Mouse (Mus musculus) neural tube, embryonic 15.5 days (tissue): ENCODE results near the gene Cep170b. TPM values are rescaled to one million over a fixed set of nuclear protein-coding genes. Genes with fewer than 3 reads are reported as not detected.

Source experiments
- ATAC-seq: fragments of 200-750 bp; cut with Nextera tagmentation; 2 replicates; pipeline ENCODE4 v1.8.0; 2017; ENCODE audit warnings: mild to moderate bottlenecking, moderate TSS enrichment, moderate library complexity; ENCODE audit not compliant: low FRiP score
- H3K27ac ChIP-seq: fragments of 300-500 bp; sonication (generic); replicated peaks from 2 replicates; pipeline ENCODE4 v1.5.1; 2015; ENCODE audit warnings: mild to moderate bottlenecking, inconsistent platforms
- H3K27me3 ChIP-seq: fragments of 300-500 bp; sonication (generic); replicated peaks from 2 replicates; pipeline ENCODE4 v1.6.1; 2015; ENCODE audit warnings: inconsistent platforms
- H3K36me3 ChIP-seq: fragments of 300-500 bp; sonication (generic); 2 replicates; pipeline ENCODE4 v1.6.1; 2015; ENCODE audit warnings: inconsistent platforms
- H3K4me1 ChIP-seq: fragments of 300-500 bp; sonication (generic); 2 replicates; pipeline ENCODE4 v1.6.1; 2015; ENCODE audit warnings: inconsistent platforms
- H3K4me2 ChIP-seq: fragments of 300-500 bp; sonication (generic); 2 replicates; pipeline ENCODE4 v1.6.1; 2015; ENCODE audit warnings: inconsistent platforms, mild to moderate bottlenecking, moderate library complexity
- H3K4me3 ChIP-seq: fragments of 300-500 bp; sonication (generic); replicated peaks from 2 replicates; pipeline ENCODE4 v1.5.1; 2015; ENCODE audit warnings: mild to moderate bottlenecking, inconsistent platforms
- H3K9ac ChIP-seq: fragments of 300-500 bp; sonication (generic); replicated peaks from 2 replicates; pipeline ENCODE4 v1.6.1; 2015; ENCODE audit warnings: mild to moderate bottlenecking, inconsistent platforms
- H3K9me3 ChIP-seq: fragments of 300-500 bp; sonication (generic); replicated peaks from 2 replicates; pipeline ENCODE4 v1.6.1; 2016; ENCODE audit warnings: inconsistent platforms
- WGBS: fragments of 180-500 bp; shearing (Covaris S2); methylation state at CpG from one replicate; pipeline ENCODE4 v1.1.7; 2015; ENCODE audit warnings: mixed read lengths; 5-methylcytosine and 5-hydroxymethylcytosine counted together
- polyA plus RNA-seq: library from polyadenylated mRNA; unstranded; fragments of >200 nt; fragmentation: Nextera tagmentation; extraction: Ambion mirVana; gene quantifications from 2 replicates; pipeline ENCODE4 v1.2.1, GENCODE M21; 2015

Gene Cep170b
- polyA plus RNA-seq, 1 experiment from 2014 or later = 43.3 TPM

- H3K9ac ChIP-seq = no peak overlapping the region
- H3K9me3 ChIP-seq = no peaks in the 10 kb centered on the region
- H3K4me1 ChIP-seq = peaks cover 11% of the 10 kb centered on the region
- H3K36me3 ChIP-seq = peaks cover 53% of the 10 kb centered on the region
- H3K4me2 ChIP-seq = no peak overlapping the region
- no peaks in the 10 kb centered on the region for H3K27me3 ChIP-seq
- no peak overlapping the region for H3K4me3 ChIP-seq
- 89% methylated on average over 14 of the region's 14 CpGs for WGBS
- no peak for ATAC-seq
- no peak overlapping the region for H3K27ac ChIP-seq
Observed at GRCm38 (mm10) chr12:112730808-112731207, 10.6 kb downstream of the Cep170b start.

DNA sequence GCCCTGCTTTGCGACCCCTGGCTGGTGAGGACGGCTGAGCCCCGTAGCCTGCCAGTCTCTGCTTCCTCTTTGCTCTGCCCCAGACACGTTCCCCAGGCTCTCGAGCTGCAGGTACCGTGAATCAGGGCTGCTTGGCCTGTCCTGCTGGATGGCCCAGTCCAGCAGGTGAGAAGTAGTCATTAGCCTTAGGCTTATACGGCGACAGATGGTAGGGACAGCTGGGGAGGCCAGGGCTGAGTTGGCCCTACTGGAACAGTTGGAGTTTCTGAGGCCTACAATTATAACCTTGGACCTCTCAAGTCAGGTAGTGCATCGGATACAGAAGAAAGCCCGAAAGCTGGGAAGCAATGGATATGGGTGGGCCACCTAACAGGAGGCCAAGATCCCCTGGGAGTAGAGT, 12.3 kb downstream of the Cep170b start:
- H3K27me3 ChIP-seq = no peaks in the 10 kb centered on the region
- H3K9ac ChIP-seq = no peak overlapping the region
- ATAC-seq = no peak
- no peak overlapping the region for H3K27ac ChIP-seq
- 93% methylated on average over 10 of the region's 10 CpGs for WGBS
- no peak overlapping the region for H3K4me3 ChIP-seq
- H3K36me3 ChIP-seq = peaks cover 68% of the 10 kb centered on the region
- H3K9me3 ChIP-seq = no peaks in the 10 kb centered on the region
- no peaks in the 10 kb centered on the region for H3K4me1 ChIP-seq
- H3K4me2 ChIP-seq = no peak overlapping the region

- 79% methylated on average over 2 of the region's 2 CpGs for WGBS
- H3K4me3 ChIP-seq = no peak overlapping the region
- H3K4me2 ChIP-seq = no peak overlapping the region
- H3K27ac ChIP-seq = no peak overlapping the region
- no peaks in the 10 kb centered on the region for H3K4me1 ChIP-seq
- H3K9ac ChIP-seq = no peak overlapping the region
- peaks cover 83% of the 10 kb centered on the region for H3K36me3 ChIP-seq
- ATAC-seq = no peak
- no peaks in the 10 kb centered on the region for H3K9me3 ChIP-seq
- no peaks in the 10 kb centered on the region for H3K27me3 ChIP-seq
Observed at GRCm38 (mm10) chr12:112734108-112734820, 14.0 kb downstream of the Cep170b start.

GRCm38 (mm10) chr12:112734881-112735655, 14.8 kb downstream of the Cep170b start:
- no peak overlapping the region for H3K4me3 ChIP-seq
- H3K9ac ChIP-seq = no peak overlapping the region
- no peak overlapping the region for H3K4me2 ChIP-seq
- H3K27me3 ChIP-seq = no peaks in the 10 kb centered on the region
- no peak overlapping the region for H3K27ac ChIP-seq
- no peaks in the 10 kb centered on the region for H3K9me3 ChIP-seq
- peaks cover 90% of the 10 kb centered on the region for H3K36me3 ChIP-seq
- ATAC-seq = no peak
- H3K4me1 ChIP-seq = no peaks in the 10 kb centered on the region
- WGBS = 89% methylated on average over 19 of the region's 19 CpGs

- no peak overlapping the region for H3K27ac ChIP-seq
- H3K9me3 ChIP-seq = no peaks in the 10 kb centered on the region
- no peaks in the 10 kb centered on the region for H3K4me1 ChIP-seq
- no peak overlapping the region for H3K4me3 ChIP-seq
- H3K4me2 ChIP-seq = no peak overlapping the region
- ATAC-seq = no peak
- peaks cover 93% of the 10 kb centered on the region for H3K36me3 ChIP-seq
- WGBS = 89% methylated on average over 29 of the region's 29 CpGs
- no peaks in the 10 kb centered on the region for H3K27me3 ChIP-seq
- H3K9ac ChIP-seq = no peak overlapping the region
Observed at GRCm38 (mm10) chr12:112735896-112736635, 15.8 kb downstream of the Cep170b start.

GRCm38 (mm10) chr12:112736636-112736925, 16.3 kb downstream of the Cep170b start:
- no peak overlapping the region for H3K4me2 ChIP-seq
- no peak overlapping the region for H3K9ac ChIP-seq
- peaks cover 88% of the 10 kb centered on the region for H3K36me3 ChIP-seq
- H3K4me3 ChIP-seq = no peak overlapping the region
- 91% methylated on average over 10 of the region's 10 CpGs for WGBS
- no peaks in the 10 kb centered on the region for H3K4me1 ChIP-seq
- H3K27ac ChIP-seq = no peak overlapping the region
- no peaks in the 10 kb centered on the region for H3K9me3 ChIP-seq
- ATAC-seq = no peak
- no peaks in the 10 kb centered on the region for H3K27me3 ChIP-seq

- WGBS = 91% methylated on average over 7 of the region's 7 CpGs
- no peak for ATAC-seq
- Histone ChIP-seq H3K4me1 (no peaks in the 10 kb centered on the region), H3K27ac (no peak overlapping the region), H3K9me3 (no peaks in the 10 kb centered on the region), H3K9ac (no peak overlapping the region), H3K4me2 (no peak overlapping the region), H3K36me3 (peaks cover 84% of the 10 kb centered on the region), H3K27me3 (no peaks in the 10 kb centered on the region), H3K4me3 (no peak overlapping the region)
Observed at GRCm38 (mm10) chr12:112737081-112737480, 16.8 kb downstream of the Cep170b start.

DNA sequence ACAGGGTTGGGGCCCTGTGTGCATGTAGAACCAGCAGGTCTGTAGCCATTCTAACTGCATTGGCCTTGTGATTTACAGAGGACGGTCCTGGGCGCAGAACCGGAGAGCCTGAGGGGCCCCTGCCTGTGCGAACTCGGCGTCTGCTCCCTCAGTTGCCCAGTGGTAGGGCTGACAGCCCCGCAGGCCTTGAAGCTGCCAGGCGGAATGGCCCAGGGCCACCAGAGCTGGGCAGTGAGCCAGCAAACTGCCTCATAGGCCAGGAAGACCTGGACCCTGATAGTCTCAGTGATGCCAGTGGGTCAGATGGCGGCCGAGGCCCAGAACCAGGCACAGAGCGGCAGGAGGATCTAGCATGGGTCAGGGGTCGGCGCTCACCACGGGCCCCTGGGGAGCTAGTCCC, 17.5 kb downstream of the Cep170b start:
- Histone ChIP-seq H3K4me2 (no peak overlapping the region), H3K4me3 (no peak overlapping the region), H3K9ac (no peak overlapping the region), H3K4me1 (0 out of 2 replicates have a peak, but pooled peaks cover 3% of the 10 kb centered on the region), H3K27me3 (no peaks in the 10 kb centered on the region), H3K27ac (no peak overlapping the region), H3K36me3 (peaks cover 80% of the 10 kb centered on the region), H3K9me3 (no peaks in the 10 kb centered on the region)
- ATAC-seq = no peak
- WGBS = 83% methylated on average over 14 of the region's 14 CpGs

DNA sequence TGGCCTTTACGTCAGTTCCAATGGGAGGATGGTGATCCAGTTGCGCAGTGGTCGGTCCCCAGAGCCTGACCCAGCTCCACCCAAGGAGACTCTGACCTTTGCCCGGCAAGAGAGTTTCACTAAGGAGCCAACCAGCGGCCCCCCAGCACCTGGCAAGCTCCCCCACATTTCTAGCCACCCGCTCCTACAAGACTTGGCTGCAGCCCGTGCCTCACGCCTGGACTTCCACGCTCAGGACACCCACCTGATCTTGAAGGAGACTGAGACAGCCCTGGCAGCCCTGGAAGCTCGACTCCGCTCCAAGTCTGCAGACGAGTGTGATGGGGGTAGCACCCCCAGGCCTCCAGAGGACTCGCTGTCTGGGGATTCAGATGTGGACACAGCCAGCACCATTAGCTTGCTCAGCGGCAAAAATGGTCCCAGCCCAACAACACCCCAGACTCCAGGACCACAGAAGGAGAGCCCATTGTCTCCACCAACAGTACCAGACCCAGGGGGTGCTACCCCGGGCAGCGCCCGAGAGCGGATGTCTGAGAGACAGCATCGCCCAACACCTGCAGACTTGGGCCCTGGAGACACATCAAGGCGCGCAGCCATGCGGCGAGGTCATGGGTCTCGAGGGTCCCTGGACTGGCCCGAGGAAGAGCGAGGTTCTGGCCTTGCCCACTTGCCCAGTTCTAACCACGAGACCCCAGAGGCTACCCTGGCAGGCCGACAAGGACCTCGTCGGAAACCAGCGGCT, 18.2 kb downstream of the Cep170b start:
- Histone ChIP-seq H3K9me3 (no peaks in the 10 kb centered on the region), H3K4me3 (no peak overlapping the region), H3K27ac (no peak overlapping the region), H3K9ac (no peak overlapping the region), H3K27me3 (no peaks in the 10 kb centered on the region), H3K4me2 (no peak overlapping the region), H3K36me3 (peaks cover 73% of the 10 kb centered on the region), H3K4me1 (0 out of 2 replicates have a peak, but pooled peaks cover 10% of the 10 kb centered on the region)
- no peak for ATAC-seq
- WGBS = 95% methylated on average over 31 of the region's 31 CpGs

- no peak for ATAC-seq
- peaks cover 73% of the 10 kb centered on the region for H3K36me3 ChIP-seq
- no peak overlapping the region for H3K9ac ChIP-seq
- no peaks in the 10 kb centered on the region for H3K9me3 ChIP-seq
- H3K27ac ChIP-seq = no peak overlapping the region
- no peak overlapping the region for H3K4me3 ChIP-seq
- no peaks in the 10 kb centered on the region for H3K27me3 ChIP-seq
- 93% methylated on average over 24 of the region's 24 CpGs for WGBS
- H3K4me1 ChIP-seq = 0 out of 2 replicates have a peak, but pooled peaks cover 10% of the 10 kb centered on the region
- H3K4me2 ChIP-seq = no peak overlapping the region
Observed at GRCm38 (mm10) chr12:112739023-112739568, 18.8 kb downstream of the Cep170b start.

- H3K9me3 ChIP-seq = no peaks in the 10 kb centered on the region
- peaks cover 53% of the 10 kb centered on the region for H3K36me3 ChIP-seq
- H3K27me3 ChIP-seq = no peaks in the 10 kb centered on the region
- peak overlapping the region; percentile 56 for H3K27ac ChIP-seq
- H3K4me2 ChIP-seq = no peak overlapping the region
- no peak for ATAC-seq
- H3K4me3 ChIP-seq = no peak overlapping the region
- no peak overlapping the region; the same call in 1 of the 2 replicates for H3K9ac ChIP-seq
- 69% methylated on average over 6 of the region's 6 CpGs for WGBS
- H3K4me1 ChIP-seq = peaks cover 22% of the 10 kb centered on the region
Observed at GRCm38 (mm10) chr12:112742768-112743167, 22.5 kb downstream of the Cep170b start.
